Mouse (Mus musculus) MEL (cell line): Measurements from ENCODE around the gene Asap3. TPM values are rescaled to one million over a fixed set of nuclear protein-coding genes. Genes with fewer than 3 reads are reported as not detected.

Experiments used
- DNase-seq: peaks from one replicate; pipeline ENCODE4 v3.0.0; 2011; ENCODE audit warnings: low read depth, low spot score
- H3K27ac ChIP-seq: 2 replicates; pipeline ENCODE4 v1.5.1; 2012; ENCODE audit warnings: low read depth, mild to moderate bottlenecking, control low read depth, low read length, moderate library complexity; ENCODE audit not compliant: control insufficient read depth
- H3K27me3 ChIP-seq, 2 experiments: fragments of 150-350 bp in 1 of 2; sonication (generic) in 1 of 2; 2 replicates each; pipeline ENCODE4 v1.6.1; 2012; ENCODE audit warnings: low read length in 2 of 2, mild to moderate bottlenecking in 2 of 2, improper control_type of control experiment in 1 of 2, moderate library complexity in 1 of 2; ENCODE audit not compliant: insufficient read depth in 2 of 2, control insufficient read depth in 1 of 2
- H3K36me3 ChIP-seq, 2 experiments: 2 replicates each; pipeline ENCODE4 v1.6.1; 2012 to 2014; ENCODE audit warnings: low read length in 2 of 2, improper control_type of control experiment in 1 of 2, inconsistent platforms in 1 of 2, mild to moderate bottlenecking in 1 of 2; ENCODE audit not compliant: insufficient read depth in 2 of 2, control insufficient read depth in 1 of 2
- H3K4me1 ChIP-seq, 2 experiments: fragments of 150-350 bp in 1 of 2; sonication (generic) in 1 of 2; 2 replicates each; pipeline ENCODE4 v1.6.1; 2012; ENCODE audit warnings: low read length in 2 of 2, improper control_type of control experiment in 1 of 2, mild to moderate bottlenecking in 1 of 2; ENCODE audit not compliant: insufficient read depth in 2 of 2, control insufficient read depth in 1 of 2
- H3K4me3 ChIP-seq, 2 experiments: fragments of 150-350 bp in 1 of 2; sonication (generic) in 1 of 2; 2 replicates each; pipeline ENCODE4 v1.5.1; 2012; ENCODE audit warnings: low read depth in 2 of 2, low read length in 2 of 2, mild to moderate bottlenecking in 2 of 2, moderate library complexity in 2 of 2, control low read depth in 1 of 2, improper control_type of control experiment in 1 of 2; ENCODE audit not compliant: control insufficient read depth in 1 of 2, insufficient read depth in 1 of 2
- H3K79me2 ChIP-seq: 2 replicates; pipeline ENCODE4 v1.6.1; 2012; ENCODE audit warnings: mild to moderate bottlenecking, low read length, moderate library complexity; ENCODE audit not compliant: control insufficient read depth, poor library complexity, insufficient read depth
- H3K9ac ChIP-seq: 2 replicates; pipeline ENCODE4 v1.6.1; 2012; ENCODE audit warnings: low read depth, mild to moderate bottlenecking, control low read depth, low read length, moderate library complexity; ENCODE audit not compliant: control insufficient read depth, poor library complexity, severe bottlenecking
- H3K9me3 ChIP-seq: fragments of 150-350 bp; sonication (generic); replicated peaks from 2 replicates; pipeline ENCODE4 v1.6.1; 2012; ENCODE audit warnings: mild to moderate bottlenecking, low read length, improper control_type of control experiment, moderate library complexity; ENCODE audit not compliant: insufficient read depth
- BHLHE40 ChIP-seq: IDR thresholded peaks from 2 replicates; pipeline ENCODE4 v1.6.1; 2012; ENCODE audit warnings: low read depth, mild to moderate bottlenecking, inconsistent platforms, low read length, improper control_type of control experiment, borderline replicate concordance
- CHD1 ChIP-seq: IDR thresholded peaks from 2 replicates; pipeline ENCODE4 v1.6.1; 2012; ENCODE audit warnings: low read depth, mild to moderate bottlenecking, inconsistent platforms, low read length, improper control_type of control experiment
- CHD2 ChIP-seq: IDR thresholded peaks from 2 replicates; pipeline ENCODE4 v1.6.1; 2011; ENCODE audit warnings: low read length, improper control_type of control experiment
- CTCF ChIP-seq, 3 experiments: IDR thresholded peaks in 2 of 3; conservative IDR thresholded peaks in 1 of 3; 2 replicates each; pipeline ENCODE4 v1.5.1; 2011 to 2012; ENCODE audit warnings: low read length in 3 of 3, low read depth in 2 of 3, mild to moderate bottlenecking in 2 of 3, improper control_type of control experiment in 1 of 3, inconsistent platforms in 1 of 3, mixed read lengths in 1 of 3, moderate library complexity in 1 of 3; ENCODE audit not compliant: control insufficient read depth in 1 of 3, insufficient read depth in 1 of 3, poor library complexity in 1 of 3, severe bottlenecking in 1 of 3
- E2F4 ChIP-seq: IDR thresholded peaks from 2 replicates; pipeline ENCODE4 v1.6.1; 2011; ENCODE audit warnings: low read depth, low read length, improper control_type of control experiment, borderline replicate concordance
- ELF1 ChIP-seq: IDR thresholded peaks from 2 replicates; pipeline ENCODE4 v1.6.1; 2014; ENCODE audit warnings: low read depth, mild to moderate bottlenecking, inconsistent platforms, low read length, improper control_type of control experiment, moderate library complexity
- ETS1 ChIP-seq: IDR thresholded peaks from 2 replicates; pipeline ENCODE4 v1.6.1; 2012; ENCODE audit warnings: low read depth, mild to moderate bottlenecking, inconsistent platforms, low read length, improper control_type of control experiment, moderate library complexity
- GATA1 ChIP-seq: IDR thresholded peaks from 2 replicates; pipeline ENCODE4 v1.6.1; 2011; ENCODE audit warnings: low read depth, low read length, improper control_type of control experiment
- HCFC1 ChIP-seq: IDR thresholded peaks from 2 replicates; pipeline ENCODE4 v1.6.1; 2012; ENCODE audit warnings: low read depth, mild to moderate bottlenecking, inconsistent platforms, low read length, improper control_type of control experiment, moderate library complexity
- KAT2A ChIP-seq: conservative IDR thresholded peaks from 2 replicates; pipeline ENCODE4 v1.6.1; 2012; ENCODE audit warnings: low read depth, low read length, improper control_type of control experiment, inconsistent platforms
- MAX ChIP-seq: IDR thresholded peaks from 2 replicates; pipeline ENCODE4 v1.6.1; 2011; ENCODE audit warnings: low read length, improper control_type of control experiment
- MEF2A ChIP-seq: IDR thresholded peaks from 2 replicates; pipeline ENCODE4 v1.6.1; 2014; ENCODE audit warnings: low read depth, mild to moderate bottlenecking, inconsistent platforms, low read length, improper control_type of control experiment; ENCODE audit not compliant: poor library complexity, insufficient replicate concordance, severe bottlenecking; ENCODE audit errors: extremely low read depth
- MXI1 ChIP-seq: IDR thresholded peaks from 2 replicates; pipeline ENCODE4 v1.6.1; 2011; ENCODE audit warnings: mild to moderate bottlenecking, low read depth, low read length, improper control_type of control experiment
- MYB ChIP-seq: IDR thresholded peaks from 2 replicates; pipeline ENCODE4 v1.6.1; 2011; ENCODE audit warnings: mild to moderate bottlenecking, low read depth, low read length, improper control_type of control experiment
- MYC ChIP-seq: IDR thresholded peaks from 2 replicates; pipeline ENCODE4 v1.6.1; 2011; ENCODE audit warnings: low read depth, mild to moderate bottlenecking, low read length, improper control_type of control experiment, moderate library complexity
- NELFE ChIP-seq: IDR thresholded peaks from 2 replicates; pipeline ENCODE4 v1.6.1; 2011; ENCODE audit warnings: low read depth, low read length, improper control_type of control experiment
- POLR2AphosphoS5 ChIP-seq: IDR thresholded peaks from 2 replicates; pipeline ENCODE4 v1.6.1; 2012; ENCODE audit warnings: low read depth, borderline replicate concordance, mild to moderate bottlenecking, inconsistent platforms, low read length, moderate library complexity, mixed read lengths
- RCOR1 ChIP-seq: IDR thresholded peaks from 2 replicates; pipeline ENCODE4 v1.6.1; 2012; ENCODE audit warnings: low read depth, mild to moderate bottlenecking, inconsistent platforms, low read length, improper control_type of control experiment
- SMC3 ChIP-seq: IDR thresholded peaks from 2 replicates; pipeline ENCODE4 v1.6.1; 2011; ENCODE audit warnings: low read depth, low read length, improper control_type of control experiment
- TCF12 ChIP-seq: IDR thresholded peaks from 2 replicates; pipeline ENCODE4 v1.6.1; 2014; ENCODE audit warnings: low read depth, mild to moderate bottlenecking, inconsistent platforms, low read length, improper control_type of control experiment, moderate library complexity
- UBTF ChIP-seq: IDR thresholded peaks from 2 replicates; pipeline ENCODE4 v1.6.1; 2012; ENCODE audit warnings: low read depth, mild to moderate bottlenecking, inconsistent platforms, low read length, improper control_type of control experiment, moderate library complexity, borderline replicate concordance; ENCODE audit not compliant: insufficient read depth
- USF2 ChIP-seq, 2 experiments: IDR thresholded peaks; 2 replicates each; pipeline ENCODE4 v1.6.1; 2011 to 2012; ENCODE audit warnings: improper control_type of control experiment in 2 of 2, low read length in 2 of 2, borderline replicate concordance in 1 of 2, inconsistent platforms in 1 of 2, low read depth in 1 of 2, mild to moderate bottlenecking in 1 of 2; ENCODE audit not compliant: insufficient read depth in 1 of 2
- ZKSCAN1 ChIP-seq: IDR thresholded peaks from 2 replicates; pipeline ENCODE4 v1.6.1; 2012; ENCODE audit warnings: low read depth, mild to moderate bottlenecking, inconsistent platforms, low read length, improper control_type of control experiment, moderate library complexity
- ZNF384 ChIP-seq: IDR thresholded peaks from 2 replicates; pipeline ENCODE4 v1.6.1; 2012; ENCODE audit warnings: low read depth, mild to moderate bottlenecking, inconsistent platforms, low read length, improper control_type of control experiment
- polyA plus RNA-seq, 2 experiments: library from polyadenylated mRNA; stranded (reverse) in 1 of 2; unstranded in 1 of 2; fragments of >175 nt in 1 of 2; fragments of >200 nt in 1 of 2; gene quantifications; 2 replicates each; pipeline versions ENCODE4 v1.2.1 to v1.2.4; 2012; ENCODE audit warnings: low replicate concordance in 2 of 2, low read depth in 1 of 2; ENCODE audit not compliant: insufficient read length in 2 of 2, insufficient read depth in 1 of 2, missing spikeins in 1 of 2
- total RNA-seq: library from RNA; depleted of rRNA; stranded (reverse); fragments of 300-350 nt; gene quantifications from 2 replicates; pipeline ENCODE4 v1.2.3, GENCODE M21; 2012

Gene Asap3
- total and polyA plus RNA-seq, 3 experiments = 0.04 to 0.33 TPM; not detected in 1

DNA sequence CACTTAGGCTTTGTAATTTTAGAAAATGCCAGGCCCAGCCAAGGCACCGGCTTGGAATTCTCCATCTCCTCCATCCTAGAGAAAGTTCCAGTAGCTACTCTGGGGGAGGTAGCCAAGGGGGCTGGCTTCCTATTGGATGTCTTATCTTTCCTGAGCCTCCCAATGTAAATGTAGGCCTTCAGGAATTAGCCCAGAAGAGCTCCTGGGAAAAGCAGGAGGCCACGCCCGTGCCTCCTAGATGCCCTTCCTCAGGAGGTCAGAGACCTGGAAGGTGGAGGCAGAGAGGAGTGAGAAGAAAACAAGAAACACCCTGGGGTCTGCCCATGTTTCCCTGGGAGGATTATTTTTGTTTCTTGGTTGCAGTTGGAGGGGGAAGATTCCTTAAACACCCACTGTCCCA is 12.6 kb upstream of the Asap3 start:
- no peaks in the 10 kb centered on the region for H3K9me3 ChIP-seq
- no peak overlapping the region for H3K9ac ChIP-seq
- DNase-seq = no peak
- no peak overlapping the region for H3K27ac ChIP-seq
- H3K27me3 ChIP-seq = no peaks in the 10 kb centered on the region
- H3K4me1 ChIP-seq = no peaks in the 10 kb centered on the region
- no peaks in the 10 kb centered on the region for H3K79me2 ChIP-seq
- no peak for TF ChIP-seq GATA1
- H3K36me3 ChIP-seq = no peaks in the 10 kb centered on the region
- H3K4me3 ChIP-seq = no peak overlapping the region

DNA sequence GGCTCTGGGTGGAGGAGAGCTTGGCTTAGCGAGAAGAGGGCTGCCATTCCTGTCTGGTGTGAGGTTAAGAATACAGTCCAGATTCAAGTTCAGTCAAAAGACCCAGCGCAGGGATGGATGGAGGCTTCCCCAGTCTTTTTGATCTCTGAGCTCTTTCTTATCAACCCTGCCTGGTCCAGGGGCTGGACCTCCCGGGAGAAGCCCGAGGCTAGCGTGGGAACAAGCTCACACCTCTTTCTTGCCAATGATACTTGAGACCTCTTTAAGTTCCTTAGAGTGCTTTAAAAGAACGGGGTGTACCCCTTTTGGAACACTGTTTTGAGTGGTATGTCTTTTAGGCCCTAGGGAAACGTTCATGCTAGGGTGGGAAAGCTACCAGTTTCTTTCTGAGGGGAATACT is 11.1 kb upstream of the Asap3 start:
- TF ChIP-seq HCFC1 (no peak), ETS1 (no peak), CHD2 (no peak), UBTF (no peak), TCF12 (no peak), NELFE (no peak), MEF2A (no peak), MYC (no peak), USF2 (IDR thresholded peaks at IDR 0.05; ENCODE audit: borderline replicate concordance in 1 of 2, insufficient read depth in 1 of 2, low read depth in 1 of 2, low read length in 2 of 2) (no peak), CTCF (IDR thresholded peaks at IDR 0.05 in 2 of 3, conservative IDR thresholded peaks at IDR 0.05 in 1 of 3; ENCODE audit: control insufficient read depth in 1 of 3, insufficient read depth in 1 of 3, low read depth in 2 of 3, low read length in 3 of 3, poor library complexity in 1 of 3, severe bottlenecking in 1 of 3) (no peak), ZNF384 (no peak), E2F4 (no peak)
- H3K9ac ChIP-seq = no peak overlapping the region
- H3K36me3 ChIP-seq = no peaks in the 10 kb centered on the region
- no peak overlapping the region for H3K4me3 ChIP-seq
- no peaks in the 10 kb centered on the region for H3K4me1 ChIP-seq
- no peaks in the 10 kb centered on the region for H3K27me3 ChIP-seq
- H3K79me2 ChIP-seq = no peaks in the 10 kb centered on the region
- DNase-seq = no peak
- H3K9me3 ChIP-seq = no peaks in the 10 kb centered on the region
- H3K27ac ChIP-seq = no peak overlapping the region

DNA sequence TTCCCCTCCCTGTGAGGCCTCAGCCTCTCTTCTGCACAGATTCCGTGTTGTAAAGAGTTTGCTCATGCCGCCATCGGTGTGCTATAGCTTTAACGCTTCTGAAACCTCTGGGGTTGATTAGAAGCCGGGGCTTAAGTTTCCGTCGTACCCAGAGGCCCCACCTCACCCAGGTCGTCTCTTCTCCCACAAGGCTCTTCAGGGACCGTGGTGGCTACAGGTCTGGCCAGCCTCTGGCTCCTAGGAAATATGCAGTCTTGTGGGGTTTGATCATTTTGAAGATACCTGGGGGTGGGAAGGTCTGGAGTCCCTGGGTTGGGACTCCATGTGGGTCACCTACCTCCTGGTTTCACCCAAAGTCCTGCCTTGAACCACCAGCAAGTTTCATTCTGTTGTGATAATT is 10.5 kb upstream of the Asap3 start:
- no peaks in the 10 kb centered on the region for H3K36me3 ChIP-seq
- H3K27ac ChIP-seq = no peak overlapping the region

More for the DNA sequence above, 10.5 kb upstream of the Asap3 start:
- Histone ChIP-seq H3K9me3 (no peaks in the 10 kb centered on the region), H3K4me1 (no peaks in the 10 kb centered on the region), H3K9ac (no peak overlapping the region), H3K27me3 (no peaks in the 10 kb centered on the region), H3K4me3 (no peak overlapping the region), H3K79me2 (no peaks in the 10 kb centered on the region)
- TF ChIP-seq CHD2 = no peak
- TF ChIP-seq RCOR1 = no peak
- TF ChIP-seq KAT2A = no peak
- no peak for TF ChIP-seq GATA1
- TF ChIP-seq CHD1 = no peak
- no peak for TF ChIP-seq ELF1
- TF ChIP-seq SMC3 = no peak
- TF ChIP-seq MXI1 = no peak
- no peak for TF ChIP-seq MYB
- TF ChIP-seq USF2 (IDR thresholded peaks at IDR 0.05; ENCODE audit: borderline replicate concordance in 1 of 2, insufficient read depth in 1 of 2, low read depth in 1 of 2, low read length in 2 of 2) = no peak
- no peak for TF ChIP-seq MAX
- TF ChIP-seq POLR2AphosphoS5 = no peak
- TF ChIP-seq ZKSCAN1 = no peak
- TF ChIP-seq BHLHE40 = no peak
- DNase-seq = no peak
